In genomic region chr11:88949802-88950639, GRCm38 (mm10) we compare ENCODE assay signal across 23 mouse cellular contexts. TPM values are rescaled to one million over a fixed set of nuclear protein-coding genes. Genes with fewer than 3 reads are reported as not detected.
DNase-seq lines count a peak whose midpoint lies in the region; ATAC-seq and TF ChIP-seq lines count a peak whose summit lies in the region.
"Had no signal": no experiment of that assay in that cellular context is flagged by ENCODE, and none has a peak within 500 bp of the region (broad histone marks: within the 10 kb centered on the region; RNA-seq: fewer than 3 reads in every experiment).

No protein-coding gene starts in this region.

- no peak overlapping the region; the same call in 1 of the 2 replicates for H3K27ac ChIP-seq in liver, embryonic 13.5 days
- no peak overlapping the region for H3K27ac ChIP-seq in liver, embryonic 11.5 days (ENCODE audit: low read depth, low read length)
- H3K27ac ChIP-seq in ES-Bruce4 (ENCODE audit: insufficient read depth, low read length): peak overlapping the region; percentile 99
- no peak overlapping the region for H3K27ac ChIP-seq in midbrain, postnatal 0 days (ENCODE audit: low read depth, low read length)

- no peak for TF ChIP-seq POLR2A in ES-Bruce4 (IDR thresholded peaks at IDR 0.05; ENCODE audit: insufficient read depth, low read length)

- H3K9me3 ChIP-seq in liver, embryonic 13.5 days (replicated peaks): no peaks in the 10 kb centered on the region
- H3K9me3 ChIP-seq in liver, embryonic 11.5 days (ENCODE audit: control insufficient read depth, low read length): no peaks in the 10 kb centered on the region
- H3K9me3 ChIP-seq in ES-Bruce4 (replicated peaks; ENCODE audit: control insufficient read depth, insufficient read depth, low read length, poor library complexity, severe bottlenecking): no peaks in the 10 kb centered on the region
- no peaks in the 10 kb centered on the region for H3K9me3 ChIP-seq in midbrain, postnatal 0 days (ENCODE audit: low read length)

- peak; percentile 76 for TF ChIP-seq EP300 in ES-Bruce4 (IDR thresholded peaks at IDR 0.05; ENCODE audit: insufficient read depth, low read depth, low read length)

- no peak for ATAC-seq in liver, embryonic 13.5 days (ENCODE audit: low read depth)
- no peak for ATAC-seq in liver, embryonic 11.5 days (replicated peaks; ENCODE audit: low FRiP score)
- peak; percentile 47 for ATAC-seq in megakaryocyte progenitor cell, adult 5-6 weeks (replicated peaks; ENCODE audit: poor library complexity)
- ATAC-seq in activated CD4-positive, CD25-positive, alpha-beta regulatory T cell, adult 4 months: no peak
- ATAC-seq in erythroid progenitor cell, adult 5-6 weeks (replicated peaks; ENCODE audit: low FRiP score, poor library complexity, severe bottlenecking): no peak
- no peak for ATAC-seq in midbrain, postnatal 0 days (ENCODE audit: low FRiP score)
- ATAC-seq: forebrain, embryonic 14.5 days; intestine, embryonic 16.5 days had no signal

- H3K4me3 ChIP-seq in liver, embryonic 13.5 days (replicated peaks): no peak overlapping the region
- H3K4me3 ChIP-seq in liver, embryonic 11.5 days (ENCODE audit: low read depth, low read length): no peak overlapping the region
- H3K4me3 ChIP-seq in ES-Bruce4 (ENCODE audit: low read depth, low read length): peak overlapping the region; percentile 74
- H3K4me3 ChIP-seq in midbrain, postnatal 0 days (ENCODE audit: low read depth, low read length): no peak overlapping the region

- H3K4me2 ChIP-seq in liver, embryonic 13.5 days: 0 out of 2 replicates have a peak overlapping the region, but pooled peaks have one; percentile 14
- no peak overlapping the region for H3K4me2 ChIP-seq in liver, embryonic 11.5 days
- H3K4me2 ChIP-seq in midbrain, postnatal 0 days (ENCODE audit: low read depth, low read length, poor library complexity, severe bottlenecking): no peak overlapping the region
- H3K4me2 ChIP-seq: heart, embryonic 11.5 days had no signal

- peaks cover 37% of the 10 kb centered on the region for H3K4me1 ChIP-seq in liver, embryonic 13.5 days (replicated peaks)
- peaks cover 6% of the 10 kb centered on the region for H3K4me1 ChIP-seq in liver, embryonic 11.5 days (replicated peaks; ENCODE audit: control insufficient read depth, insufficient read depth, low read length)
- H3K4me1 ChIP-seq in ES-Bruce4 (ENCODE audit: control insufficient read depth, insufficient read depth, low read length): peaks cover 5% of the 10 kb centered on the region
- no peaks in the 10 kb centered on the region for H3K4me1 ChIP-seq in midbrain, postnatal 0 days (ENCODE audit: insufficient read depth, low read length)

- TF ChIP-seq CTCF in ES-Bruce4 (IDR thresholded peaks at IDR 0.05; ENCODE audit: low read depth, low read length): no peak
- TF ChIP-seq CTCF in midbrain, postnatal 0 days (IDR thresholded peaks at IDR 0.05): no peak

- 54% methylated on average over 8 of the region's 8 CpGs for WGBS in liver, embryonic 13.5 days (ENCODE audit: insufficient replicate concordance)
- WGBS in liver, embryonic 11.5 days: 70% methylated on average over 8 of the region's 8 CpGs
- 90% methylated on average over 8 of the region's 8 CpGs for WGBS in midbrain, postnatal 0 days

- no peaks in the 10 kb centered on the region; the same call in 1 of the 2 replicates for H3K36me3 ChIP-seq in liver, embryonic 13.5 days
- no peaks in the 10 kb centered on the region; the same call in 1 of the 2 replicates for H3K36me3 ChIP-seq in liver, embryonic 11.5 days (ENCODE audit: control insufficient read depth, insufficient read depth, low read length)
- H3K36me3 ChIP-seq in ES-Bruce4 (ENCODE audit: control insufficient read depth, insufficient read depth, low read length, poor library complexity, severe bottlenecking): peaks cover 38% of the 10 kb centered on the region
- peaks cover 29% of the 10 kb centered on the region for H3K36me3 ChIP-seq in midbrain, postnatal 0 days (ENCODE audit: insufficient read depth, low read length)

- DNase-seq in liver, embryonic 13.5 days: no peak
- no peak for DNase-seq in liver, embryonic 11.5 days (ENCODE audit: low spot score)
- peak; percentile 24 for DNase-seq in c-Kit-positive CD71-negative TER-119-negative erythroid progenitor cells, embryonic 14.5 days (ENCODE audit: low read depth)
- no peak for DNase-seq in midbrain, postnatal 0 days (ENCODE audit: low spot score)
- DNase-seq: cerebellum, adult 18-20 months; kidney, postnatal 14 days; left cerebral cortex, postnatal 4 days; lung, adult 18-20 months; right cerebral cortex, postnatal 4 days; thymus, adult 18-20 months had no signal

- no peak overlapping the region for H3K9ac ChIP-seq in liver, embryonic 13.5 days
- H3K9ac ChIP-seq in liver, embryonic 11.5 days (ENCODE audit: low read depth, low read length): no peak overlapping the region
- peak overlapping the region; percentile 79 for H3K9ac ChIP-seq in ES-Bruce4 (ENCODE audit: low read depth, poor library complexity, severe bottlenecking)
- H3K9ac ChIP-seq in midbrain, postnatal 0 days (replicated peaks; ENCODE audit: low read length, poor library complexity, severe bottlenecking): no peak overlapping the region

- H3K27me3 ChIP-seq in liver, embryonic 13.5 days: no peaks in the 10 kb centered on the region
- no peaks in the 10 kb centered on the region for H3K27me3 ChIP-seq in liver, embryonic 11.5 days (replicated peaks; ENCODE audit: control insufficient read depth, insufficient read depth, low read length)
- no peaks in the 10 kb centered on the region for H3K27me3 ChIP-seq in ES-Bruce4 (ENCODE audit: control insufficient read depth, insufficient read depth, low read length, poor library complexity, severe bottlenecking)
- H3K27me3 ChIP-seq in midbrain, postnatal 0 days (ENCODE audit: insufficient read depth, low read length): no peaks in the 10 kb centered on the region

RNA-seq across cellular contexts. Expression of gene Scpep1, which starts 5.2 kb away (rescaled TPM):
- 40.4 and 47.1 TPM in 2 replicates for polyA plus RNA-seq in liver, embryonic 13.5 days (2015; fragmentation: Nextera tagmentation; extraction: Ambion mirVana)
- polyA plus RNA-seq in liver, embryonic 11.5 days (2014; fragmentation: Nextera tagmentation; extraction: Ambion mirVana): 57.4 and 59.4 TPM in 2 replicates
- polyA plus RNA-seq in ES-Bruce4 (2011; ENCODE audit: insufficient read depth, insufficient read length, low read depth, missing spikeins): 186 and 188 TPM in 2 replicates
- 25.0 and 25.4 TPM in 2 replicates for total RNA-seq in megakaryocyte progenitor cell, adult 5-6 weeks (2015)
- 13.8 and 15.0 TPM in 2 replicates for total RNA-seq in megakaryocyte progenitor cell, adult 5-6 weeks (2017)
- 10 to 100 TPM; 24.0 to 33.4 TPM for polyA plus RNA-seq in activated CD4-positive, CD25-positive, alpha-beta regulatory T cell, adult 4 months (2017; shearing (Covaris generic))
- total RNA-seq in erythroid progenitor cell, adult 5-6 weeks (2015; ENCODE audit: low replicate concordance): 41.9 and 45.8 TPM in 2 replicates
- total RNA-seq in erythroid progenitor cell, adult 5-6 weeks (2017; ENCODE audit: low replicate concordance): 16.8 and 26.1 TPM in 2 replicates
- 32.4 and 37.1 TPM in 2 replicates for total RNA-seq in midbrain, postnatal 0 days (2014; rRNA removed)
- 27.2 and 29.2 TPM in 2 replicates for polyA plus RNA-seq in midbrain, postnatal 0 days (2015; fragmentation: Nextera tagmentation; extraction: Ambion mirVana)

RNA-seq across cellular contexts. Expression of gene Elobl, which starts 16.7 kb away (rescaled TPM):
- not detected in 2 replicates for polyA plus RNA-seq in liver, embryonic 13.5 days (2015; fragmentation: Nextera tagmentation; extraction: Ambion mirVana)
- polyA plus RNA-seq in liver, embryonic 11.5 days (2014; fragmentation: Nextera tagmentation; extraction: Ambion mirVana): not detected in 2 replicates
- polyA plus RNA-seq in ES-Bruce4 (2011; ENCODE audit: insufficient read depth, insufficient read length, low read depth, missing spikeins): 12.6 and 13.8 TPM in 2 replicates
- not detected in 2 replicates for total RNA-seq in megakaryocyte progenitor cell, adult 5-6 weeks (2015)
- total RNA-seq in megakaryocyte progenitor cell, adult 5-6 weeks (2017): not detected in 2 replicates
- polyA plus RNA-seq in activated CD4-positive, CD25-positive, alpha-beta regulatory T cell, adult 4 months (2017; shearing (Covaris generic)): not detected
- total RNA-seq in erythroid progenitor cell, adult 5-6 weeks (2015; ENCODE audit: low replicate concordance): not detected in 2 replicates
- total RNA-seq in erythroid progenitor cell, adult 5-6 weeks (2017; ENCODE audit: low replicate concordance): not detected in 2 replicates
- total RNA-seq in midbrain, postnatal 0 days (2014; rRNA removed): 0.44 TPM in 1 of 2 replicates, not detected in the other
- polyA plus RNA-seq in midbrain, postnatal 0 days (2015; fragmentation: Nextera tagmentation; extraction: Ambion mirVana): not detected in 2 replicates
- total RNA-seq: adrenal gland, postnatal 4 days; gastrocnemius, adult 8-10 months; heart, postnatal 36 days; layer of hippocampus, postnatal 14 days; left cerebral cortex, postnatal 4 days; megakaryocyte-erythroid progenitor cell, adult 5-6 weeks had no signal
- polyA plus RNA-seq: cortical plate, adult 2 months; forebrain, embryonic 14.5 days; heart, embryonic 11.5 days; intestine, embryonic 16.5 days had no signal

RNA-seq across cellular contexts. Expression of gene Coil, which starts 20.0 kb away (rescaled TPM):
- 5.6 and 7.1 TPM in 2 replicates for polyA plus RNA-seq in liver, embryonic 13.5 days (2015; fragmentation: Nextera tagmentation; extraction: Ambion mirVana)
- polyA plus RNA-seq in liver, embryonic 11.5 days (2014; fragmentation: Nextera tagmentation; extraction: Ambion mirVana): 9.3 and 9.5 TPM in 2 replicates
- polyA plus RNA-seq in ES-Bruce4 (2011; ENCODE audit: insufficient read depth, insufficient read length, low read depth, missing spikeins): 32.7 and 33.5 TPM in 2 replicates
- total RNA-seq in megakaryocyte progenitor cell, adult 5-6 weeks (2015): 7.6 and 10.1 TPM in 2 replicates
- total RNA-seq in megakaryocyte progenitor cell, adult 5-6 weeks (2017): 11.2 and 11.7 TPM in 2 replicates
- polyA plus RNA-seq in activated CD4-positive, CD25-positive, alpha-beta regulatory T cell, adult 4 months (2017; shearing (Covaris generic)): 1 to 10 TPM; 4.8 to 6.5 TPM
- 1.7 and 2.5 TPM in 2 replicates for total RNA-seq in erythroid progenitor cell, adult 5-6 weeks (2015; ENCODE audit: low replicate concordance)
- total RNA-seq in erythroid progenitor cell, adult 5-6 weeks (2017; ENCODE audit: low replicate concordance): 1.3 and 2.3 TPM in 2 replicates
- total RNA-seq in midbrain, postnatal 0 days (2014; rRNA removed): 35.1 and 44.2 TPM in 2 replicates
- polyA plus RNA-seq in midbrain, postnatal 0 days (2015; fragmentation: Nextera tagmentation; extraction: Ambion mirVana): 26.9 and 28.8 TPM in 2 replicates

RNA-seq across cellular contexts. Expression of gene Trim25, which starts 49.2 kb away (rescaled TPM):
- 18.0 and 20.6 TPM in 2 replicates for polyA plus RNA-seq in liver, embryonic 13.5 days (2015; fragmentation: Nextera tagmentation; extraction: Ambion mirVana)
- polyA plus RNA-seq in liver, embryonic 11.5 days (2014; fragmentation: Nextera tagmentation; extraction: Ambion mirVana): 20.6 and 21.1 TPM in 2 replicates
- 47.3 and 49.9 TPM in 2 replicates for polyA plus RNA-seq in ES-Bruce4 (2011; ENCODE audit: insufficient read depth, insufficient read length, low read depth, missing spikeins)
- total RNA-seq in megakaryocyte progenitor cell, adult 5-6 weeks (2015): 22.8 and 28.2 TPM in 2 replicates
- total RNA-seq in megakaryocyte progenitor cell, adult 5-6 weeks (2017): 16.7 and 21.2 TPM in 2 replicates
- polyA plus RNA-seq in activated CD4-positive, CD25-positive, alpha-beta regulatory T cell, adult 4 months (2017; shearing (Covaris generic)): 10 to 100 TPM; 10.3 to 15.4 TPM
- 23.8 and 25.2 TPM in 2 replicates for total RNA-seq in erythroid progenitor cell, adult 5-6 weeks (2015; ENCODE audit: low replicate concordance)
- total RNA-seq in erythroid progenitor cell, adult 5-6 weeks (2017; ENCODE audit: low replicate concordance): 28.0 and 32.8 TPM in 2 replicates
- 2.0 and 2.9 TPM in 2 replicates for total RNA-seq in midbrain, postnatal 0 days (2014; rRNA removed)
- polyA plus RNA-seq in midbrain, postnatal 0 days (2015; fragmentation: Nextera tagmentation; extraction: Ambion mirVana): 4.3 and 4.5 TPM in 2 replicates
